Mouse (Mus musculus) cerebellum, adult 2 months (tissue): Measurements from ENCODE around the gene Ganc. TPM values are rescaled to one million over a fixed set of nuclear protein-coding genes. Genes with fewer than 3 reads are reported as not detected.
A peak's percentile ranks its signal among the peaks of the same experiment; 100 is the strongest.

Experiments
- DNase-seq, 2 experiments: peaks; one replicate each; pipeline ENCODE4 v3.0.0; 2021
- H3K27ac ChIP-seq: fragments of 200-500 bp; 2 replicates; pipeline ENCODE4 v1.5.1; 2012; ENCODE audit warnings: low read length, control low read depth, inconsistent platforms; ENCODE audit not compliant: insufficient read depth
- H3K27me3 ChIP-seq: fragments of 200-500 bp; 2 replicates; pipeline ENCODE4 v1.6.1; 2012; ENCODE audit warnings: inconsistent platforms, mild to moderate bottlenecking, low read length, moderate library complexity; ENCODE audit not compliant: control insufficient read depth, insufficient read depth
- H3K4me1 ChIP-seq: fragments of 200-500 bp; 2 replicates; pipeline ENCODE4 v1.6.1; 2011; ENCODE audit warnings: low read length; ENCODE audit not compliant: control insufficient read depth, insufficient read depth
- H3K4me3 ChIP-seq: fragments of 200-500 bp; replicated peaks from 2 replicates; pipeline ENCODE3; 2011; ENCODE audit warnings: mild to moderate bottlenecking, low read depth, low read length, control low read depth; ENCODE audit not compliant: insufficient read depth
- CTCF ChIP-seq: fragments of 200-500 bp; IDR thresholded peaks from 2 replicates; pipeline ENCODE4 v1.5.1; 2011; ENCODE audit warnings: low read depth, mild to moderate bottlenecking, control low read depth, low read length, moderate library complexity, borderline replicate concordance; ENCODE audit not compliant: insufficient read depth
- POLR2A ChIP-seq: fragments of 200-500 bp; IDR thresholded peaks from 2 replicates; pipeline ENCODE4 v1.6.1; 2011; ENCODE audit warnings: low read length, control low read depth, borderline replicate concordance; ENCODE audit not compliant: insufficient read depth
- WGBS: fragments of 180-500 bp; shearing (Covaris S2); methylation state at CpG from one replicate; pipeline ENCODE4 v1.1.7; 2018; 5-methylcytosine and 5-hydroxymethylcytosine counted together
- polyA plus RNA-seq: library from polyadenylated mRNA; depleted of rRNA; stranded (reverse); fragments of >200 nt; gene quantifications from 2 replicates; pipeline ENCODE4 v1.2.3, GENCODE M21; 2012; rRNA removed

The Ganc gene
- polyA plus RNA-seq, 1 experiment: 13.6 TPM

- WGBS: 85% methylated on average over 6 of the region's 6 CpGs
- no peaks in the 10 kb centered on the region for H3K27me3 ChIP-seq
- no peak for DNase-seq
- no peak overlapping the region for H3K4me3 ChIP-seq
- H3K4me1 ChIP-seq: no peaks in the 10 kb centered on the region
- no peak overlapping the region for H3K27ac ChIP-seq
- TF ChIP-seq CTCF (no peak), POLR2A (no peak)
Measured at GRCm38 (mm10) chr2:120499971-120500471, 96.3 kb downstream of the Ganc start.

- Histone ChIP-seq H3K4me1 (no peaks in the 10 kb centered on the region), H3K27me3 (no peaks in the 10 kb centered on the region), H3K4me3 (no peak overlapping the region), H3K27ac (no peak overlapping the region)
- TF ChIP-seq CTCF (no peak), POLR2A (no peak)
- no peak for DNase-seq
- WGBS: 28% methylated on average over 17 of the region's 17 CpGs
Measured at GRCm38 (mm10) chr2:120501136-120501918, 97.6 kb downstream of the Ganc start.

- H3K27ac ChIP-seq: no peak overlapping the region
- H3K4me3 ChIP-seq: no peak overlapping the region
- no peaks in the 10 kb centered on the region for H3K4me1 ChIP-seq
- 73% methylated on average over 13 of the region's 13 CpGs for WGBS
- TF ChIP-seq CTCF (no peak), POLR2A (no peak)
- DNase-seq: peak in 1 of 2 experiments; percentile 17
- H3K27me3 ChIP-seq: no peaks in the 10 kb centered on the region
Measured at GRCm38 (mm10) chr2:120501931-120502604, 98.4 kb downstream of the Ganc start.

- no peak overlapping the region for H3K4me3 ChIP-seq
- H3K27me3 ChIP-seq: no peaks in the 10 kb centered on the region
- no peak overlapping the region for H3K27ac ChIP-seq
- no peak for TF ChIP-seq POLR2A
- TF ChIP-seq CTCF: no peak
- WGBS: 51% methylated on average over 3 of the region's 3 CpGs
- peak; percentile 22 to 40 for DNase-seq
- no peaks in the 10 kb centered on the region for H3K4me1 ChIP-seq
Measured at GRCm38 (mm10) chr2:120502605-120502990, 98.9 kb downstream of the Ganc start.

- no peak for DNase-seq
- WGBS: 75% methylated on average over 6 of the region's 6 CpGs
- Histone ChIP-seq H3K27ac (no peak overlapping the region), H3K4me1 (no peaks in the 10 kb centered on the region; the same call in 1 of the 2 replicates), H3K4me3 (no peak overlapping the region), H3K27me3 (no peaks in the 10 kb centered on the region)
- TF ChIP-seq POLR2A: no peak
- no peak for TF ChIP-seq CTCF
Measured at GRCm38 (mm10) chr2:120503094-120503493, 99.4 kb downstream of the Ganc start.

GRCm38 (mm10) chr2:120503992-120504391 lies 100.3 kb downstream of the Ganc start:
- Histone ChIP-seq H3K27me3 (no peaks in the 10 kb centered on the region), H3K4me3 (no peak overlapping the region), H3K27ac (no peak overlapping the region), H3K4me1 (no peaks in the 10 kb centered on the region; the same call in 1 of the 2 replicates)
- no peak for TF ChIP-seq POLR2A
- no peak for TF ChIP-seq CTCF
- DNase-seq: no peak
- WGBS: 82% methylated on average over 5 of the region's 5 CpGs

Other genes with a start within 250 kb of the Ganc start
- gene Ehd4, start 249.3 kb upstream of the Ganc start, polyA plus RNA-seq: 13.2 and 14.3 TPM in 2 replicates
- 9.5 and 9.7 TPM in 2 replicates for gene Pla2g4e, start 158.6 kb upstream of the Ganc start, polyA plus RNA-seq
- 0.07 and 0.08 TPM in 2 replicates for gene Pla2g4d, start 114.7 kb upstream of the Ganc start, polyA plus RNA-seq
- 0.05 and 0.07 TPM in 2 replicates for gene Pla2g4f, start 89.7 kb upstream of the Ganc start, polyA plus RNA-seq
- 66.1 and 66.6 TPM in 2 replicates for gene Vps39, start 50.8 kb upstream of the Ganc start, polyA plus RNA-seq
- gene Tmem87a, start 217 bp downstream of the Ganc start, polyA plus RNA-seq: 22.7 and 24.4 TPM in 2 replicates
- gene Capn3, start 52.1 kb downstream of the Ganc start, polyA plus RNA-seq: 1.4 and 1.7 TPM in 2 replicates
- gene Zfp106, start 159.9 kb downstream of the Ganc start, polyA plus RNA-seq: 66.0 and 66.3 TPM in 2 replicates
- gene Snap23, start 163.8 kb downstream of the Ganc start, polyA plus RNA-seq: 16.9 and 17.8 TPM in 2 replicates
- gene Haus2, start 205.5 kb downstream of the Ganc start, polyA plus RNA-seq: 14.0 and 15.9 TPM in 2 replicates
- 27.3 and 27.9 TPM in 2 replicates for gene Lrrc57, start 205.6 kb downstream of the Ganc start, polyA plus RNA-seq
- 15.8 and 17.9 TPM in 2 replicates for gene Stard9, start 225.2 kb downstream of the Ganc start, polyA plus RNA-seq